Mouse (Mus musculus): ENCODE data around the gene Eml1. TPM values are rescaled to one million over a fixed set of nuclear protein-coding genes. Genes with fewer than 3 reads are reported as not detected.
"Not testable (repeated sequence)": the region's sequence is repeated elsewhere in the genome, so short reads cannot be mapped to it uniquely, and the experiment has no call there.

The Eml1 gene
- polyA plus RNA-seq, 1 experiment from 2014 or later = 65.7 TPM

DNA sequence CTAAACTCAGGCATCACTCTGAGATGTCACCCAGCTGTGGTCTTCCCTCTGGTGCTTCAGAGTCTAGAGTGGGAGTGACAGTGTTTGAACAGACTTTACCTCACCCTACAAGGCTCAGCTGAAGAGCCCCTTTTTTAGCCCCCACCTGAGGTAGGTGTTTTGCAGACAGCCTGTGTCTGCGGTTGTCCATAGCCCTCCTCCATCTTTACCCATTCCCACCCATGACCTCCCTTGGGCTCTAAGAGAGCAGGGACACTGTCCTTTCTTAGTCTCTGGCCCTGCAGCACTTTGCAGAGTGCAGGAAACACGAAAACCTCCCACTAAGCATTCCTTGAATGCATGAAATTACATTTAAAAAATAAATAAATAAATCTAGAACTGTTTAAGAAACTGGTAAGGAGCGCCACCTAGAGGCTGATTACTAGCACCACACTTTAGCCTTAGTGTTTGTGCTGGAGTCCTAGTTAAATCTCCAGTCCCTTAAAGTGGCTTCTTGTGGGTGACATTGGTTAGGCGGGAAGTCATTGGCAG lies 123.3 kb downstream of the Eml1 start:
- 23% methylated on average over 4 of the region's 4 CpGs for WGBS
- Histone ChIP-seq H3K27ac (replicated peaks) (no peak overlapping the region), H3K4me3 (no peak overlapping the region)

DNA sequence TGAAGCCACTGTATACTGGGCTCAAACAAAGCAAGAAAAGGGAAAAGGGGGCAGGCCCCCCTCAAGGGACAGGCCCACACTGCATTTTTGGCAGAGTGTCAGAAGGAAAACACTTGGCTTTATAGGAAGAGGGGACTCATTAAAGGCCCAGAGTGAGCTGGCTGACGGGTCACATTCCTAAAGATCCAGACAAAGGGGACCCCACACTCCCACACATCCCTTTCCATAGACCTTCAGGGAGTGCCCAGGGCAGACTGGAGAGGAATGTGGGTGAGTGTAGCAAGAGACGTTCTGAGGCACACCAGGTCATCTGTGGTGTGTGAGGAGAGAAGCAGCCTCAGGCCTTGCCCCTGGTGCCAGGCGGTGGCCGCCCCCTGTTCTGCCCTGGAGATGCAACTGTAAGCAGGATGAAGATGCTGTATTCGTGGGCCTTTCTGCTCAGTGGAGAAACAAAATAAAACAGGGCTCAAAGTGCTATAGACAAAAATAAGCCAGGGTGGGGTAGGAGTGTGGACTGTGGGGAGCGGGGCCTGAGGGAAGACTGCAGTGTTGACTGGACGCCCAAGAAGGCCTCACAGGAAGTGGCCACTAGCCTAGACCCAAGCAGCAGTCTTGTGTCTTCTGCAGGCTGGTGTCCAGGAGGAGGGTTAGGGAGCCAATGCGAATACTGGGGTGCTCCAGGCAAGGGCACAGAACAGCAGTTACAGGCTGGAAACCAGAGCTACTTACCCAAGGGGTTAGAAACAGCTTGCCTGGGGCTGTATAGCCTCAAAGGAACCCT lies 124.9 kb downstream of the Eml1 start:
- H3K27me3 ChIP-seq = no peaks in the 10 kb centered on the region
- no peak overlapping the region for H3K4me3 ChIP-seq
- ATAC-seq (replicated peaks) = no peak
- WGBS = 52% methylated on average over 8 of the region's 8 CpGs
- H3K36me3 ChIP-seq = no peaks in the 10 kb centered on the region
- no peaks in the 10 kb centered on the region for H3K9me3 ChIP-seq
- no peak overlapping the region for H3K27ac ChIP-seq (replicated peaks)
- no peak overlapping the region for H3K9ac ChIP-seq (replicated peaks)
- H3K4me2 ChIP-seq (replicated peaks) = no peak overlapping the region
- H3K4me1 ChIP-seq = peaks cover 24% of the 10 kb centered on the region

More for the DNA sequence above, 123.3 kb downstream of the Eml1 start:
- Histone ChIP-seq H3K36me3 (no peaks in the 10 kb centered on the region), H3K9me3 (no peaks in the 10 kb centered on the region), H3K27me3 (no peaks in the 10 kb centered on the region), H3K4me2 (replicated peaks) (no peak overlapping the region), H3K4me1 (peaks cover 36% of the 10 kb centered on the region), H3K9ac (replicated peaks) (no peak overlapping the region)
- peak; percentile 50; the same call in 1 of the 2 replicates for ATAC-seq (replicated peaks)

GRCm38 (mm10) chr12:108503064-108503463 lies 132.3 kb downstream of the Eml1 start:
- Histone ChIP-seq H3K4me3 (no peak overlapping the region), H3K27me3 (no peaks in the 10 kb centered on the region), H3K9me3 (no peaks in the 10 kb centered on the region), H3K36me3 (peaks cover 2% of the 10 kb centered on the region; the same call in 1 of the 2 replicates), H3K4me1 (no peaks in the 10 kb centered on the region), H3K9ac (replicated peaks) (no peak overlapping the region), H3K4me2 (replicated peaks) (no peak overlapping the region), H3K27ac (replicated peaks) (no peak overlapping the region)
- 75% methylated on average over 10 of the region's 10 CpGs for WGBS
- ATAC-seq (replicated peaks) = no peak

- Histone ChIP-seq H3K27ac (replicated peaks) (no peak overlapping the region), H3K9ac (replicated peaks) (no peak overlapping the region), H3K4me3 (no peak overlapping the region), H3K4me1 (no peaks in the 10 kb centered on the region), H3K36me3 (peaks cover 2% of the 10 kb centered on the region; the same call in 1 of the 2 replicates), H3K9me3 (no peaks in the 10 kb centered on the region), H3K27me3 (no peaks in the 10 kb centered on the region), H3K4me2 (replicated peaks) (no peak overlapping the region)
- WGBS = 79% methylated on average over 16 of the region's 16 CpGs
- ATAC-seq (replicated peaks) = no peak
Measured at GRCm38 (mm10) chr12:108503582-108503981, 132.8 kb downstream of the Eml1 start.

DNA sequence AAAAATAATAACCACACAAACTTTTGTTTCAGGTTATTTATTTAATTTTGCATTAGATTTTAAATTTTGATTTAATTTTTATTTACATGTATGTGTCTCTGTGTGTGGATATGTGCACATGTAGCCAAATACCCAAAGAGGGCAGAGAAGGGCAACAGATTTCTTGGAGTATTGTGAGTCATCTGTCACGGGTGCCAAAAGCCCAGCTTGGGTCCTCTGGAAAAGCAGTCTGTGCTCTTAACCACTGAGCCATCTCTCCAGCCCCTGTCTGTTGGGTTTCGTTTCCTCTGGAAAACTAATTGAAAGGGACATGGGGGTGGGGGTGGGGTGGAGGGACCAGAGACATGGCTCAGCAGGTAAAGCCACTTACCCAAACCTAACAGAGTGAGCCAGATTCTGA lies 135.1 kb downstream of the Eml1 start:
- no peaks in the 10 kb centered on the region for H3K9me3 ChIP-seq
- WGBS = 89% methylated on average over 2 of the region's 2 CpGs
- H3K4me1 ChIP-seq = no peaks in the 10 kb centered on the region
- H3K4me2 ChIP-seq (replicated peaks) = no peak overlapping the region
- H3K9ac ChIP-seq (replicated peaks) = no peak overlapping the region
- H3K27ac ChIP-seq (replicated peaks) = no peak overlapping the region
- ATAC-seq (replicated peaks) = no peak
- H3K27me3 ChIP-seq = no peaks in the 10 kb centered on the region
- no peak overlapping the region for H3K4me3 ChIP-seq
- H3K36me3 ChIP-seq = peaks cover 2% of the 10 kb centered on the region; the same call in 1 of the 2 replicates

DNA sequence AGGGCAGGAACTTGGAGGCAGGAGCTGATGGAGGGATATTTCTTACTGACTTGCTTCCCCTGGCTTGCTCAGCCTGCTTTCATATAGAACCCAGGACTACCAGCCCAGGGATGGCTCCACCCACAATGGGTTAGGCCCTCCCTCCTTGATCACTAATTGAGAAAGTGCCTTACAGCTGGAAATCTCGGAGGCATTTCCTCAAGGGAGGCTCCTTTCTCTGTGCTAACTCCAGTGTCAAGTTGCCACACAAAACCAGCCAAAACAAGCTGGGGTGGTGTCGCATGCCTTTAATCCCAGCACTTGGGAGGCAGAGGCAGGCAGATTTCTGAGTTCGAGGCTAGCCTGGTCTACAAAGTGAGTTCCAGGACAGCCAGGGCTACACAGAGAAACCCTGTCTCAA lies 136.3 kb downstream of the Eml1 start:
- not testable (repeated sequence) for H3K4me3 ChIP-seq; H3K9me3 ChIP-seq; H3K27me3 ChIP-seq; H3K27ac ChIP-seq (replicated peaks); H3K9ac ChIP-seq (replicated peaks); H3K36me3 ChIP-seq; ATAC-seq (replicated peaks); H3K4me2 ChIP-seq (replicated peaks); H3K4me1 ChIP-seq
- WGBS = 76% methylated on average over 3 of the region's 3 CpGs

DNA sequence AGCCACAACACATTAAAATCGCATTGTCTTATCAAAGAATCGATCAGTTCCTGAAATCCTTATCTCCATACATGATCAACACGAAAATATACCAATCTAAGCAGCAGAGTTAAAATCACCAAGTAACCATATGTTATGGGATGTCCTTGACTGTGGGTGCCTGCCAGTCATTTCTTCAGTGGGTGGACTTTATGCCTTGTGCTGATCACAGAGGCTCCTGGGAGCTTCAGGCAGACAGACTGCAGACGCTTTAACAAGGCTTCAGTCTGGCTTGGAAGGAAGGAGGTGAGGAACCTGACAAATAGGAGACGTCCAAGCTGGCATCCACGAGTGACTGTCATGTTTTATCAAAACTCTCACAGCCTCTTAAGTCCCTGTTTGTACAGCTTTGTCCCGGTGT lies 139.8 kb downstream of the Eml1 start:
- Histone ChIP-seq H3K9me3 (no peaks in the 10 kb centered on the region), H3K9ac (replicated peaks) (no peak overlapping the region), H3K4me2 (replicated peaks) (no peak overlapping the region), H3K27ac (replicated peaks) (no peak overlapping the region), H3K36me3 (peaks cover 10% of the 10 kb centered on the region), H3K4me1 (no peaks in the 10 kb centered on the region), H3K27me3 (no peaks in the 10 kb centered on the region), H3K4me3 (no peak overlapping the region)
- no peak for ATAC-seq (replicated peaks)
- WGBS = 70% methylated on average over 7 of the region's 7 CpGs

GRCm38 (mm10) chr12:108511009-108511408 lies 140.3 kb downstream of the Eml1 start:
- no peaks in the 10 kb centered on the region for H3K9me3 ChIP-seq
- WGBS = 7% methylated on average over 3 of the region's 3 CpGs
- no peak overlapping the region for H3K27ac ChIP-seq (replicated peaks)
- peaks cover 10% of the 10 kb centered on the region for H3K36me3 ChIP-seq
- ATAC-seq (replicated peaks) = no peak
- no peak overlapping the region for H3K4me3 ChIP-seq
- no peak overlapping the region for H3K4me2 ChIP-seq (replicated peaks)
- no peaks in the 10 kb centered on the region for H3K4me1 ChIP-seq
- H3K9ac ChIP-seq (replicated peaks) = no peak overlapping the region
- no peaks in the 10 kb centered on the region for H3K27me3 ChIP-seq

DNA sequence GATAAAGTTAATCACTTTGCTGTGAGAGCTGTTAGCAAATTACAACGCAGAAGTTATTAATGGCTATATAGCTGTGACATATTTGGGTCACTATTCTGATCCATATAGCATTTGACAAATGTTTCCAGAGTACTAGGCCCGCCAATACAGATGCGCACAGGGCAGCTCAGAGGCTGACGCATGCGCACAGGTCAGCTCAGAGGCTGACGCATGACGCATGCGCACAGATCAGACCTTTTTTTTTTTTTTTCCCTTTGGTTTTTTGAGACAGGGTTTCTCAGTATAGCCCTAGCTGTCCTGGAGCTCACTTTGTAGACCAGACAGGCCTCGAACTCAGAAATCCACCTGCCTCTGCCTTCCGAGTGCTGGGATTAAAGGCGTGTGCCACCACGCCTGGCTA lies 144.7 kb downstream of the Eml1 start:
- Histone ChIP-seq H3K4me1 (no peaks in the 10 kb centered on the region), H3K4me2 (replicated peaks) (no peak overlapping the region), H3K36me3 (peaks cover 18% of the 10 kb centered on the region), H3K9me3 (no peaks in the 10 kb centered on the region), H3K4me3 (no peak overlapping the region), H3K27ac (replicated peaks) (no peak overlapping the region), H3K9ac (replicated peaks) (no peak overlapping the region), H3K27me3 (no peaks in the 10 kb centered on the region)
- WGBS = 95% methylated on average over 12 of the region's 12 CpGs
- ATAC-seq (replicated peaks) = no peak

DNA sequence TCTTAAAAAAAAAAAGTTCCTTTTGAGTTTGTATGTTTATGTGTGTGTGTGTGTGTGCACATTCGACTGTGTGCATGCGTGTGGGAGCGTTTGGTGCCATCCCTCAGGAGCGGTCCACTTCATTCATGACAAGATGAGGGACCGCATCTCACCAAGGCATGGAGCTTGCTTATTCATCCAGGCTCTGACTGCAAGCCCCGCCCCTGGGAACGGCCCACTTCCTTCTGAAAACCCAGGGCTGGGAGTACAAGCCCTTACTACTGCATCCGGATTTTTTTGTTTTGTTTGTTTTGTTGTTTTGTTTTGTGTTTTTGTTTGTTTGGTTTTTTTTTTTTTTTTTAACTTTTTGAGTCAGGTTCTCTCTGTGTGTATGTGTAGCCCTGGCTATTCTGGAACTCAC lies 148.6 kb downstream of the Eml1 start:
- no peak for ATAC-seq (replicated peaks)
- no peaks in the 10 kb centered on the region for H3K27me3 ChIP-seq
- H3K27ac ChIP-seq (replicated peaks) = no peak overlapping the region
- H3K9me3 ChIP-seq = no peaks in the 10 kb centered on the region
- H3K4me1 ChIP-seq = no peaks in the 10 kb centered on the region
- peaks cover 45% of the 10 kb centered on the region for H3K36me3 ChIP-seq
- H3K9ac ChIP-seq (replicated peaks) = no peak overlapping the region
- no peak overlapping the region for H3K4me2 ChIP-seq (replicated peaks)
- H3K4me3 ChIP-seq = no peak overlapping the region
- WGBS = 72% methylated on average over 8 of the region's 8 CpGs

DNA sequence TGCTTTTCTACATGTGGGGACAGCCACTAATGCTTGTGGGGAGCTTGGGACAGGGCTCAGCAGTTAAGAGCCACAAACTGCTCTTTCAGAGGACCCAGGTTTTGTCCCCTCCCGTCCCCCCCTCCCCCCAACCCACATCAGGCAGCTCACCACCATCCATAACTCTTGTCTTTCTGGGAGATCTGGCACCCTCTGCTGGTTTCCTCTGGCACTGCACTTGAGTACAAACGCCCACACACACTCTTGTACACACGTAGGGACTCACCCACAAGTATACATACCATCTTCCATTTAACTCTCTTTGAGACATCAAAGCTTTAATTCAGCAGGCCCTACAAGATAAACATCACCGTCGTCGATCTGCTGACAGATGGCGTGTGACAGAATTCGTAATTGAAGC lies 158.5 kb downstream of the Eml1 start:
- no peak overlapping the region for H3K9ac ChIP-seq (replicated peaks)
- no peaks in the 10 kb centered on the region for H3K4me1 ChIP-seq
- peaks cover 26% of the 10 kb centered on the region for H3K36me3 ChIP-seq
- 51% methylated on average over 8 of the region's 8 CpGs for WGBS
- no peak for ATAC-seq (replicated peaks)
- no peak overlapping the region for H3K4me2 ChIP-seq (replicated peaks)
- H3K27me3 ChIP-seq = no peaks in the 10 kb centered on the region
- no peak overlapping the region for H3K27ac ChIP-seq (replicated peaks)
- H3K9me3 ChIP-seq = no peaks in the 10 kb centered on the region
- no peak overlapping the region for H3K4me3 ChIP-seq

DNA sequence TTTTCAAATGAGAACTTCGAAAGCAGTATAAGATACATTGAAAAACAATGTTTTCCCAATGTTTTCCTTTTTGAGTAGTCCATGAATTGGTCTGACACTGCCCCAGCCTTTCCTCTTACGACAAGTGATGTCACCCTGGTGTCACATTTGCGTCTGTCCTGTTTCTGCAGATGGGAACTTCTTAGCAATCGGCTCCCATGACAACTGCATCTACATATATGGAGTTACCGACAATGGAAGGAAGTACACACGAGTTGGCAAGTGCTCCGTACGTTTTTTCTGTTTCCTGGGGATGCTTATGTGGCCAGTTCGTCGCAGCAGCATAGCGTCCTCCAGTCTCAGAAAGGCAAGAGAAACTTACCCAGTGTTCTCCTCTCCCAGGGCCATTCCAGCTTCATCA lies 163.7 kb downstream of the Eml1 start:
- H3K4me3 ChIP-seq = no peak overlapping the region
- H3K27ac ChIP-seq (replicated peaks) = no peak overlapping the region
- H3K27me3 ChIP-seq = no peaks in the 10 kb centered on the region
- 91% methylated on average over 11 of the region's 11 CpGs for WGBS
- no peaks in the 10 kb centered on the region for H3K4me1 ChIP-seq
- H3K9me3 ChIP-seq = no peaks in the 10 kb centered on the region
- ATAC-seq (replicated peaks) = no peak
- H3K4me2 ChIP-seq (replicated peaks) = no peak overlapping the region
- no peak overlapping the region for H3K9ac ChIP-seq (replicated peaks)
- H3K36me3 ChIP-seq = peaks cover 43% of the 10 kb centered on the region

DNA sequence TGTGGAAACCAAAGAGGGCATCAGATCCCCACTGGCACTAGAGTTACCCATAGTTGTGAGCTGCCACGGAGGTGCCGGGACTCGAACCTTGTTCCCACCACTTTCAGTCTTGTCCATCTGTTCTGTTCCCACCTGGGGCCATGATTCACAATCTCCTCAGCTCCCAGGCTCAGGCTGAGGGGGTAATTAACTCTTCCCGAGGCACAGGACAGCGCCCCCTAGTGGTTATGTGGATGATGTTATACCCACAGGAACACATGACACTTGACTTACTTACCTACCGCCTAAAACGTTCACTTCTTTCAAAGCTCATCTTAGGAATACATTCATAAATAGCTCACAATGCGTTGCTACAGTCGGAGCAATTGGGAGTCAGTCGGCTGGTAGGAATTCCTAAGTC lies 165.7 kb downstream of the Eml1 start:
- 68% methylated on average over 10 of the region's 10 CpGs for WGBS
- H3K4me1 ChIP-seq = no peaks in the 10 kb centered on the region
- peaks cover 33% of the 10 kb centered on the region for H3K36me3 ChIP-seq
- H3K4me2 ChIP-seq (replicated peaks) = no peak overlapping the region
- H3K27me3 ChIP-seq = no peaks in the 10 kb centered on the region
- no peaks in the 10 kb centered on the region for H3K9me3 ChIP-seq
- H3K9ac ChIP-seq (replicated peaks) = no peak overlapping the region
- no peak for ATAC-seq (replicated peaks)
- no peak overlapping the region for H3K4me3 ChIP-seq
- H3K27ac ChIP-seq (replicated peaks) = no peak overlapping the region
